Mouse (Mus musculus) G1E (cell line): ENCODE measurements around the gene Sec24c. TPM values are rescaled to one million over a fixed set of nuclear protein-coding genes. Genes with fewer than 3 reads are reported as not detected.

ENCODE experiments used
- ATAC-seq: 2 replicates; pipeline ENCODE4 v1.8.0; 2016; ENCODE audit warnings: mild to moderate bottlenecking; ENCODE audit not compliant: insufficient number of reproducible peaks, poor library complexity, low FRiP score, severe bottlenecking; ENCODE audit errors: extremely low read depth
- DNase-seq: peaks from one replicate; pipeline ENCODE4 v3.0.0; 2012; ENCODE audit warnings: low spot score
- H3K27me3 ChIP-seq: 2 replicates; pipeline ENCODE4 v1.6.1; 2012; ENCODE audit warnings: mild to moderate bottlenecking, low read length, inconsistent platforms; ENCODE audit not compliant: insufficient read depth
- H3K36me3 ChIP-seq: replicated peaks from 2 replicates; pipeline ENCODE3; 2012; ENCODE audit warnings: mild to moderate bottlenecking, inconsistent platforms
- H3K4me1 ChIP-seq: 2 replicates; pipeline ENCODE4 v1.6.1; 2012; ENCODE audit warnings: low read depth, low read length, inconsistent platforms, mixed read lengths; ENCODE audit not compliant: insufficient read depth
- H3K4me3 ChIP-seq: 2 replicates; pipeline ENCODE4 v1.5.1; 2012; ENCODE audit warnings: low read depth, mild to moderate bottlenecking, inconsistent platforms, low read length, moderate library complexity, mixed read lengths
- H3K9me3 ChIP-seq: replicated peaks from 2 replicates; pipeline ENCODE4 v1.6.1; 2012; ENCODE audit warnings: inconsistent platforms
- CTCF ChIP-seq: IDR thresholded peaks from 2 replicates; pipeline ENCODE4 v1.5.1; 2012; ENCODE audit warnings: low read depth, low read length, inconsistent platforms, mixed read lengths
- GATA1 ChIP-seq: IDR thresholded peaks from 2 replicates; pipeline ENCODE4 v1.6.1; 2012; ENCODE audit warnings: borderline replicate concordance, low read length, inconsistent platforms, mixed read lengths
- GATA2 ChIP-seq: IDR thresholded peaks from 2 replicates; pipeline ENCODE4 v1.6.1; 2012; ENCODE audit warnings: low read depth, low read length, inconsistent platforms, borderline replicate concordance
- POLR2AphosphoS5 ChIP-seq: IDR thresholded peaks from 2 replicates; pipeline ENCODE4 v1.6.1; 2012; ENCODE audit warnings: low read depth, low read length, inconsistent platforms; ENCODE audit not compliant: insufficient replicate concordance
- TAL1 ChIP-seq: conservative IDR thresholded peaks from 2 replicates; pipeline ENCODE4 v1.6.1; 2012; ENCODE audit warnings: low read depth, low read length, inconsistent platforms, mixed read lengths
- polyA plus RNA-seq: library from polyadenylated mRNA; stranded (reverse); fragments of >175 nt; gene quantifications from 2 replicates; pipeline ENCODE4 v1.2.3, GENCODE M21; 2012
- total RNA-seq, 2 experiments: library from RNA; stranded (forward) in 1 of 2; stranded (reverse) in 1 of 2; fragments of 200-1000 nt in 1 of 2; fragments of >200 nt in 1 of 2; fragmentation: Nextera tagmentation in 1 of 2; gene quantifications; 2 replicates each; pipeline ENCODE4 v1.2.3; 2014 to 2017

Sec24c gene
- total and polyA plus RNA-seq, 3 experiments: 101 to 271 (median 119) TPM

GRCm38 (mm10) chr14:20651000-20651399, 23.1 kb upstream of the Sec24c start:
- peaks cover 26% of the 10 kb centered on the region for H3K27me3 ChIP-seq
- no peaks in the 10 kb centered on the region for H3K9me3 ChIP-seq
- H3K36me3 ChIP-seq: no peaks in the 10 kb centered on the region
- DNase-seq (no peak), ATAC-seq (no peak)
- no peak overlapping the region for H3K4me3 ChIP-seq
- TF ChIP-seq TAL1 (no peak), CTCF (no peak)
- peaks cover 2% of the 10 kb centered on the region; the same call in 1 of the 2 replicates for H3K4me1 ChIP-seq

DNA sequence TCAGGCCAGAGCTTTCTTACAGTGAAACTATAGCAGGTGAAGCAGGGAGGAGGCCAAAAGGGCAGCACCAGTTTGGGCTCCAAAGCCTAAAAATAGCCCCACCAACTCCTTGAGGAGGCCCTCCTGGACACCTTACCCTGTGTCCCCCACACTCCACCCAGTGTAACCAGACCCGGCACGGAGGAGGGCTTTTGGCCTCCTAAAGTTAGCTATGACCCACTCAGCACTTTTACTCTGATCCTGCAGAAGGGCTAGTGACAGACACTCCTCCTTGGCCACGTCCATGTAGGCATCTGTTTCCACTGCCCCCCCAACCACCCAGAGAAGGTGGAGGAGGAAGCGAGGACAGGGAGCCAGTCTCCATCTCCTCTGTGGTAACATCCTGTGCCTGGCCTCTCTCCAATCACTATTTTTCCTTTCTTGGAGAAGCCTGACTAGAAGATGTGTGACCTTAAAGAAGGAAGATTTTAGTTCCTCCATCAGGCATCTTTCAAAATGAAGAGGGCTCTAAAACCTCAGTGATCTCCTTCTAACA, 22.3 kb upstream of the Sec24c start:
- Histone ChIP-seq H3K4me3 (no peak overlapping the region), H3K36me3 (no peaks in the 10 kb centered on the region), H3K9me3 (no peaks in the 10 kb centered on the region), H3K4me1 (peaks cover 2% of the 10 kb centered on the region; the same call in 1 of the 2 replicates), H3K27me3 (peaks cover 31% of the 10 kb centered on the region)
- ATAC-seq (no peak), DNase-seq (no peak)
- TF ChIP-seq GATA1 (no peak), GATA2 (no peak), TAL1 (no peak), POLR2AphosphoS5 (no peak), CTCF (no peak)

- ATAC-seq: no peak
- no peak overlapping the region for H3K4me3 ChIP-seq
- H3K27me3 ChIP-seq: peaks cover 26% of the 10 kb centered on the region
- DNase-seq: no peak
- H3K4me1 ChIP-seq: peaks cover 2% of the 10 kb centered on the region; the same call in 1 of the 2 replicates
- no peaks in the 10 kb centered on the region for H3K9me3 ChIP-seq
- TF ChIP-seq CTCF (no peak), GATA2 (no peak), GATA1 (no peak), POLR2AphosphoS5 (no peak), TAL1 (no peak)
- no peaks in the 10 kb centered on the region for H3K36me3 ChIP-seq
Observed at GRCm38 (mm10) chr14:20654690-20655421, 19.3 kb upstream of the Sec24c start.

DNA sequence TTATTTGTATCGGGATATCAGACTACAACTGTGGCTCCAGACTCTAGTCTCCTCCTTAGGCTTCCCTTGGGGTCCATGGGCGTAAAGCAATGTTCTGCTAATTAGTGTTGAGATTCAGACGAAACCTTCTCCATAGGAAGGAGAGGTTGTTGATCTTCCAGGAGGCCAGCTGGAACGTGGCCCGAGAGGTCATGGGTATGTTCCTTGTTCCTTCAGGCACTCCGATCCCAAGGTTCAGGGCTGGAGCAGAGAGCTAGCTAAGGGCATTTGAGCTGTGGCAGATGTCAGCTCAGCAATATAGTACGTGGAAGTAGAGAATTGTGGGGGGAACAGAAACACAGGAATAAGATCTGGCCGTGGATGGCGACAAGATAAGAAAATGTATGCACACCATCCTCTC, 18.4 kb upstream of the Sec24c start:
- no peak overlapping the region for H3K4me3 ChIP-seq
- ATAC-seq: no peak
- H3K4me1 ChIP-seq: peaks cover 5% of the 10 kb centered on the region
- TF ChIP-seq CTCF (no peak), TAL1 (no peak)
- no peaks in the 10 kb centered on the region for H3K9me3 ChIP-seq
- peaks cover 24% of the 10 kb centered on the region for H3K27me3 ChIP-seq
- no peak for DNase-seq
- no peaks in the 10 kb centered on the region for H3K36me3 ChIP-seq

- H3K27me3 ChIP-seq: peaks cover 21% of the 10 kb centered on the region
- no peak for DNase-seq
- no peak for TF ChIP-seq GATA1
- TF ChIP-seq POLR2AphosphoS5: no peak
- TF ChIP-seq CTCF: no peak
- no peak for TF ChIP-seq TAL1
- no peak for TF ChIP-seq GATA2
- H3K9me3 ChIP-seq: no peaks in the 10 kb centered on the region
- H3K4me3 ChIP-seq: no peak within 1 kb of the TSS
- no peak for ATAC-seq
- peaks cover 11% of the 10 kb centered on the region for H3K4me1 ChIP-seq
- no peaks in the 10 kb centered on the region for H3K36me3 ChIP-seq
Observed at GRCm38 (mm10) chr14:20656361-20656760, 17.7 kb upstream of the Sec24c start, which contains the start of gene Myoz1. Gene Myoz1 (minus strand): TSS chr14:20656540.

DNA sequence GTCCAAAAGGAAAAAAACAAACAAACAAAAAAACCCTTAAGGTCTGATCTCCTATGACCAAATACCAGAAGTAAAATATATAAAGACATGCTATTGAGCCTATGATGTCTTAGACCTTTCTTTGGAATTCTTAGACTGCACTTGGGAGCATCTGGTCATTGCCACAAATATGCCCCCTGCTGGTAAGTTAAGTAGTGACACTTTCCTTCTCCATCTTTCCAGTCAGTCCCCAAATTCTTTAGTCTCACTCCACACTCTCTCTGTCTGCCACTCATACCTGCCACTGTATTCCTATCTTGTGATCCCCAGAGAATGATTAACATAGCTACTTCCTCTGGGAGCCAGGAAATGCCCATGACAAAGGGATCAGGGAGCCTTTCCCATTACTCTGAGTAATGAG, 15.8 kb upstream of the Sec24c start:
- ATAC-seq: no peak
- Histone ChIP-seq H3K4me3 (no peak overlapping the region), H3K36me3 (no peaks in the 10 kb centered on the region), H3K27me3 (peaks cover 34% of the 10 kb centered on the region), H3K4me1 (peaks cover 18% of the 10 kb centered on the region), H3K9me3 (no peaks in the 10 kb centered on the region)
- TF ChIP-seq GATA2: no peak
- TF ChIP-seq CTCF: peak; percentile 26; the same call in 1 of the 2 replicates
- no peak for TF ChIP-seq POLR2AphosphoS5
- no peak for TF ChIP-seq TAL1
- no peak for DNase-seq
